Comparison of ENCODE assay signal across 28 mouse cellular contexts in genomic region chr15:31254939-31255535, GRCm38 (mm10). TPM values are rescaled to one million over a fixed set of nuclear protein-coding genes. Genes with fewer than 3 reads are reported as not detected.
A peak's percentile ranks its signal among the peaks of the same experiment; 100 is the strongest.
DNase-seq lines count a peak whose midpoint lies in the region; ATAC-seq and TF ChIP-seq lines count a peak whose summit lies in the region.
"Had no signal": no experiment of that assay in that cellular context is flagged by ENCODE, and none has a peak within 500 bp of the region (broad histone marks: within the 10 kb centered on the region; RNA-seq: fewer than 3 reads in every experiment).

No protein-coding gene starts in this region.

- peaks cover 23% of the 10 kb centered on the region for H3K79me2 ChIP-seq in liver, adult 2 months (ENCODE audit: control insufficient read depth, insufficient read depth, low read length)
- H3K79me2 ChIP-seq in myocyte (ENCODE audit: control insufficient read depth, insufficient read depth) = peaks cover 77% of the 10 kb centered on the region

- no peaks in the 10 kb centered on the region for H3K27me3 ChIP-seq in kidney, adult 2 months (replicated peaks; ENCODE audit: control insufficient read depth, insufficient read depth, low read length)
- no peaks in the 10 kb centered on the region for H3K27me3 ChIP-seq in liver, adult 2 months (ENCODE audit: control insufficient read depth, insufficient read depth, low read length)
- no peaks in the 10 kb centered on the region for H3K27me3 ChIP-seq in liver, postnatal 0 days (ENCODE audit: insufficient read depth, low read length)
- no peaks in the 10 kb centered on the region for H3K27me3 ChIP-seq in myocyte (ENCODE audit: control insufficient read depth, insufficient read depth, insufficient read length)
- H3K27me3 ChIP-seq: embryonic facial prominence, embryonic 13.5 days; embryonic facial prominence, embryonic 15.5 days; forebrain, embryonic 12.5 days; Patski had no signal

- no peak overlapping the region for H3K27ac ChIP-seq in kidney, adult 2 months (ENCODE audit: insufficient read depth, low read depth, low read length)
- peak overlapping the region; percentile 71 for H3K27ac ChIP-seq in liver, adult 2 months (replicated peaks; ENCODE audit: insufficient read depth, low read depth, low read length)
- H3K27ac ChIP-seq in liver, postnatal 0 days (ENCODE audit: low read depth) = no peak overlapping the region
- H3K27ac ChIP-seq: embryonic facial prominence, embryonic 13.5 days; embryonic facial prominence, embryonic 15.5 days; forebrain, embryonic 10.5 days; forebrain, embryonic 12.5 days had no signal

- no peak overlapping the region for H3K4me3 ChIP-seq in kidney, adult 2 months (ENCODE audit: insufficient read depth, low read depth, low read length)
- H3K4me3 ChIP-seq in liver, adult 2 months (ENCODE audit: insufficient read depth, low read depth, low read length) = no peak overlapping the region
- no peak overlapping the region for H3K4me3 ChIP-seq in liver, postnatal 0 days (ENCODE audit: low read depth, low read length)
- H3K4me3 ChIP-seq in myocyte = no peak overlapping the region
- H3K4me3 ChIP-seq: embryonic facial prominence, embryonic 13.5 days; embryonic facial prominence, embryonic 15.5 days; erythroblast, embryonic 14.5 days; forebrain, embryonic 10.5 days; forebrain, embryonic 12.5 days had no signal

- no peak for ATAC-seq in liver, postnatal 0 days
- ATAC-seq: activated CD4-positive, CD25-positive, alpha-beta regulatory T cell, adult 4 months; CD4-positive, CD25-positive, alpha-beta regulatory T cell, adult 4 months; forebrain, embryonic 14.5 days; forebrain, embryonic 16.5 days had no signal

- H3K36me3 ChIP-seq in kidney, adult 2 months (ENCODE audit: control insufficient read depth, insufficient read depth, low read length) = no peaks in the 10 kb centered on the region
- H3K36me3 ChIP-seq in liver, adult 2 months (ENCODE audit: control insufficient read depth, insufficient read depth, low read length) = no peaks in the 10 kb centered on the region
- H3K36me3 ChIP-seq in liver, postnatal 0 days (replicated peaks; ENCODE audit: insufficient read depth, low read length) = peaks cover 9% of the 10 kb centered on the region; the same call in 1 of the 2 replicates
- peaks cover 24% of the 10 kb centered on the region for H3K36me3 ChIP-seq in myocyte (ENCODE audit: control insufficient read depth, insufficient read depth)
- H3K36me3 ChIP-seq: embryonic facial prominence, embryonic 15.5 days; forebrain, embryonic 10.5 days; forebrain, embryonic 12.5 days had no signal

- DNase-seq in adrenal gland, postnatal 10 days = peak; percentile 22
- DNase-seq in adrenal gland, adult 2 months = no peak
- DNase-seq in kidney, adult 11 months = peak; percentile 9
- no peak for DNase-seq in kidney, adult 2 months
- peak; percentile 95 for DNase-seq in liver, adult 2 months (ENCODE audit: extremely low read depth, low read depth, low spot score)
- DNase-seq in liver, postnatal 0 days = no peak
- no peak for DNase-seq in thymus, postnatal 14 days
- DNase-seq: adrenal gland, adult 8-10 months; adrenal gland, postnatal 25 days; B cell, adult 2 months; cerebellum, adult 11 months; cerebellum, adult 18-20 months; cerebellum, adult 8-10 months; cerebellum, adult 9-11 months; cerebellum, postnatal 14 days; cerebellum, postnatal 36 days; embryo, embryonic 11 days had no signal

- TF ChIP-seq POLR2A in kidney, adult 2 months (IDR thresholded peaks at IDR 0.05; ENCODE audit: low read depth, low read length) = no peak
- TF ChIP-seq POLR2A in liver, adult 2 months (IDR thresholded peaks at IDR 0.05; ENCODE audit: extremely low read depth, insufficient read depth, low read length) = no peak
- TF ChIP-seq POLR2A in myocyte (IDR thresholded peaks at IDR 0.05; ENCODE audit: insufficient read length, low read depth) = no peak

- H3ac ChIP-seq in myocyte (ENCODE audit: control insufficient read depth, insufficient read length) = no peak overlapping the region

- no peak for TF ChIP-seq EP300 in liver, postnatal 0 days (IDR thresholded peaks at IDR 0.05; ENCODE audit: low read depth)

- H3K9ac ChIP-seq in liver, adult 2 months (ENCODE audit: low read depth, low read length) = 0 out of 2 replicates have a peak overlapping the region, but pooled peaks have one; percentile 39
- no peak overlapping the region for H3K9ac ChIP-seq in liver, postnatal 0 days (replicated peaks)
- H3K9ac ChIP-seq: embryonic facial prominence, embryonic 13.5 days; embryonic facial prominence, embryonic 15.5 days; forebrain, embryonic 12.5 days had no signal

- no peaks in the 10 kb centered on the region; the same call in 1 of the 2 replicates for H3K4me1 ChIP-seq in kidney, adult 2 months (ENCODE audit: control insufficient read depth, insufficient read depth, low read length)
- H3K4me1 ChIP-seq in liver, adult 2 months (ENCODE audit: control insufficient read depth, insufficient read depth, low read length) = peaks cover 60% of the 10 kb centered on the region
- H3K4me1 ChIP-seq in liver, postnatal 0 days (ENCODE audit: insufficient read depth) = peaks cover 15% of the 10 kb centered on the region

- 87% methylated on average over 9 of the region's 9 CpGs for WGBS in kidney, adult 2 months
- WGBS in liver, adult 2 months = 33% methylated on average over 9 of the region's 9 CpGs
- WGBS in liver, postnatal 0 days (ENCODE audit: insufficient replicate concordance) = 73% methylated on average over 9 of the region's 9 CpGs

- no peak overlapping the region for H3K4me2 ChIP-seq in liver, postnatal 0 days (ENCODE audit: low read depth, low read length)
- H3K4me2 ChIP-seq in myocyte (ENCODE audit: low read depth) = no peak overlapping the region
- H3K4me2 ChIP-seq: embryonic facial prominence, embryonic 13.5 days; embryonic facial prominence, embryonic 15.5 days; forebrain, embryonic 12.5 days had no signal

- TF ChIP-seq CTCF in kidney, adult 2 months (conservative IDR thresholded peaks at IDR 0.05; ENCODE audit: insufficient read depth, insufficient read length, low read depth, low read length) = no peak
- no peak for TF ChIP-seq CTCF in liver, adult 2 months (IDR thresholded peaks at IDR 0.05; ENCODE audit: low read depth, low read length)
- no peak for TF ChIP-seq CTCF in liver, postnatal 0 days (IDR thresholded peaks at IDR 0.05; ENCODE audit: low read depth)

- no peaks in the 10 kb centered on the region for H3K9me3 ChIP-seq in liver, postnatal 0 days (ENCODE audit: low read length)
- H3K9me3 ChIP-seq: embryonic facial prominence, embryonic 13.5 days; embryonic facial prominence, embryonic 15.5 days; forebrain, embryonic 10.5 days; forebrain, embryonic 12.5 days had no signal

TF ChIP-seq in myocyte, 11 proteins besides CTCF, POLR2A, EP300 and RAD21:
- TF ChIP-seq MYOG (IDR thresholded peaks at IDR 0.05; ENCODE audit: control insufficient read depth in 1 of 3, insufficient read depth in 1 of 3, insufficient read length in 2 of 3, low read depth in 2 of 3) = peak in 1 of 3 experiments; percentile 65
- no peak for TF ChIP-seq TCF12 (IDR thresholded peaks at IDR 0.05; ENCODE audit: insufficient read depth, poor library complexity, severe bottlenecking)
- peak in 2 of 3 experiments; percentile 23 to 58 for TF ChIP-seq MYOD1 (IDR thresholded peaks at IDR 0.05; ENCODE audit: control insufficient read depth in 1 of 3, insufficient read length in 2 of 3, low read depth in 2 of 3)

RNA-seq across cellular contexts. Expression of gene Dap, which starts 30.9 kb away (rescaled TPM):
- total RNA-seq in adrenal gland, postnatal 10 days (2021) = 10 to 100 TPM; 71.1 to 81.2 TPM
- 100 to 1,000 TPM in 1 of 2 experiments, 10 to 100 TPM in 1; 96.8 to 113 TPM for total RNA-seq in adrenal gland, adult 2 months (2021)
- 83.3 and 84.5 TPM in 2 replicates for polyA plus RNA-seq in adrenal gland, adult 2 months (2012; rRNA removed)
- polyA plus RNA-seq in kidney, adult 2 months (2012; rRNA removed) = 72.8 and 96.9 TPM in 2 replicates
- 53.6 and 63.8 TPM in 2 replicates for total RNA-seq in liver, adult 2 months (2014; rRNA removed)
- polyA plus RNA-seq in liver, adult 2 months (2012; rRNA removed) = 156 and 257 TPM in 2 replicates
- 75.9 and 77.8 TPM in 2 replicates for polyA plus RNA-seq in liver, postnatal 0 days (2015; fragmentation: Nextera tagmentation; extraction: Ambion mirVana)
- 417 TPM for polyA plus RNA-seq in myocyte (2012; fragmentation: generic; extraction: Trizol)

Comparison
In these comparisons a context has a peak if more than half of its experiments do, and no peak if none do; other contexts are left out.
1. DNase-seq: peak in adrenal gland, postnatal 10 days (single experiment), kidney, adult 11 months (single experiment) and liver, adult 2 months (single experiment); none in adrenal gland, adult 2 months (single experiment), kidney, adult 2 months (single experiment), liver, postnatal 0 days (single experiment) and thymus, postnatal 14 days (single experiment).